Mouse (Mus musculus) testis, adult 2 months (tissue): ENCODE measurements around the gene Ndn. TPM values are rescaled to one million over a fixed set of nuclear protein-coding genes. Genes with fewer than 3 reads are reported as not detected.
A peak's percentile ranks its signal among the peaks of the same experiment; 100 is the strongest.

ENCODE experiments used
- H3K27ac ChIP-seq: fragments of 200-500 bp; 2 replicates; pipeline ENCODE4 v1.5.1; 2012; ENCODE audit warnings: low read depth, low read length; ENCODE audit not compliant: control insufficient read depth, insufficient read depth
- H3K27me3 ChIP-seq: fragments of 200-500 bp; 2 replicates; pipeline ENCODE4 v1.6.1; 2012; ENCODE audit warnings: mild to moderate bottlenecking, low read length, moderate library complexity; ENCODE audit not compliant: control insufficient read depth, insufficient read depth
- H3K36me3 ChIP-seq: fragments of 200-500 bp; 2 replicates; pipeline ENCODE4 v1.6.1; 2012; ENCODE audit warnings: mild to moderate bottlenecking, low read length; ENCODE audit not compliant: control insufficient read depth, insufficient read depth
- H3K4me1 ChIP-seq: fragments of 200-500 bp; 2 replicates; pipeline ENCODE4 v1.6.1; 2012; ENCODE audit warnings: low read length; ENCODE audit not compliant: control insufficient read depth, insufficient read depth
- H3K4me3 ChIP-seq: fragments of 200-500 bp; 2 replicates; pipeline ENCODE4 v1.5.1; 2012; ENCODE audit warnings: low read depth, mild to moderate bottlenecking, low read length, moderate library complexity, mixed read lengths; ENCODE audit not compliant: control insufficient read depth
- CTCF ChIP-seq: fragments of 200-500 bp; IDR thresholded peaks from 2 replicates; pipeline ENCODE4 v1.5.1; 2012; ENCODE audit warnings: low read depth, mild to moderate bottlenecking, inconsistent platforms, low read length, moderate library complexity; ENCODE audit not compliant: control insufficient read depth, insufficient read depth, insufficient replicate concordance
- POLR2A ChIP-seq: fragments of 200-500 bp; IDR thresholded peaks from 2 replicates; pipeline ENCODE4 v1.6.1; 2012; ENCODE audit warnings: low read depth, mild to moderate bottlenecking, inconsistent platforms, low read length, moderate library complexity; ENCODE audit not compliant: control insufficient read depth
- polyA plus RNA-seq: library from polyadenylated mRNA; depleted of rRNA; stranded (reverse); fragments of >200 nt; gene quantifications from 2 replicates; pipeline ENCODE4 v1.2.3, GENCODE M21; 2012

Gene Ndn
- polyA plus RNA-seq, 1 experiment = 1.0 TPM

DNA sequence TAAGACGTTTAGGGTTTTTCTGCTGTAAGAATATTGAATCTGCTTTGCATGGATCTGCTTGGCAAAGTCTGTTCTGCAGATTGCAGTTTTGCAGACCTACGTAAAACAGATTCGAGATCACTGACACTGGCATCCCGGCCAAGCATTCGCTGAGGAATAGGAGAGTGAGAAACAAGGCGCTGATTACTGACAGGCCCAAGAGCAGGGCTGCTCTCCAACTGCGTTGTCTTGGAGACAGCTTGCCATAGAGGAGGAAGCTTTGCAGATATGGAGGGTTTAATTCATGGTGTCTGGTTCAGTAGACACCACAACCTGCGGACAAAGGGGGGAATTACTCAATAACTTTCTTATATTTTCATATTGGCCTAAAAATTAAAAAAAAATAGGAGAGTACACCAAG is 4.9 kb downstream of the Ndn start:
- Histone ChIP-seq H3K4me3 (no peak overlapping the region), H3K36me3 (no peaks in the 10 kb centered on the region), H3K4me1 (no peaks in the 10 kb centered on the region; the same call in 1 of the 2 replicates), H3K27me3 (no peaks in the 10 kb centered on the region), H3K27ac (no peak overlapping the region)
- no peak for TF ChIP-seq CTCF
- no peak for TF ChIP-seq POLR2A

DNA sequence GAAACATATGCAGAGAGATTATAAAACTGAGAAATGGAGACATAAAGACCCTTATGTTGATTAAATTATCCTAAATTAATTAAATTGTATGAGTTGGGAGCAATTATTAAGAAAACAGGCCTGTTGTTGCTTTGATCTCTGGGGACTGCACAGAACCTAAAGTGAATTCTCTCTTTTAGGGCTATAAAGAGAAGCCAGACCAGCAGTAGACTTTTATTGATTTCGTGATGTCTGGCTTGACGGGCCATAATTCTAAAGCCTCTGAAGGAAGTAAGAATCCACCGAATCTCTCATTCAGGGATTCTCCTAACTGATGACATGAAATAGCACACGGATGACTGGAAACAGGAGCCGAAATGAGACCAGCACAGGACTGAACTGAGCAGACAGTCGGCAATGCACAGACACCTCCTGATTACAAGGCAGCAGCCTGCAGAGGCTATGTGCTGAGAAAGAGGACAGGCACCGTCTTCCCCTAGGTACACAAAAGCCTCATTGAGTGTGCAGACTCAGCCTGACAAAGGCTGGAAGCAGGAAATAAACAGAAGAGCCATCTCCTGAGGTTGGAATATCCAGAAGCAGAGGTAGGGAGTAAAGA is 18.8 kb downstream of the Ndn start:
- no peak overlapping the region for H3K27ac ChIP-seq
- no peaks in the 10 kb centered on the region for H3K27me3 ChIP-seq
- TF ChIP-seq POLR2A (no peak), CTCF (no peak)

DNA sequence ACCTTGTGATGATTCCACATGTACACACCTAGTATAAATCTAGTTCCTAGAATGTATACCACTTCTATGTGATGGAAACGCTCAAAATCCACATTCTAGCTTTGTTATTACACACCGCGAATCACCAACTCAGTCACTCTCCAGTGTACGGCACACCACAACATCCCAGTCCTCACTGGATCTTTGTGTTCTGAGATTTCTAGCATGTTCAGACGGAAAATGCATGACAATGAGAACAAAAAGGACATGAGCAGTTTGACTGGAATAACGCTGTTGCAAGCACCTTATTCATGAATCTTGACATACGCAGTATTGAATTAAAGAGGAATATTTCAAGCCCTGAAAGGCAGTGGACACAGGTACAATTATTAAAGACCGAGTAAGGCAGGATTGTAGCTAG is 20.4 kb downstream of the Ndn start:
- no peaks in the 10 kb centered on the region for H3K36me3 ChIP-seq
- H3K4me3 ChIP-seq = no peak overlapping the region
- H3K27me3 ChIP-seq = no peaks in the 10 kb centered on the region
- no peak for TF ChIP-seq CTCF
- no peak for TF ChIP-seq POLR2A
- H3K27ac ChIP-seq = no peak overlapping the region
- no peaks in the 10 kb centered on the region for H3K4me1 ChIP-seq

More for the DNA sequence above, 18.8 kb downstream of the Ndn start:
- H3K4me3 ChIP-seq = no peak overlapping the region
- H3K36me3 ChIP-seq = no peaks in the 10 kb centered on the region
- H3K4me1 ChIP-seq = no peaks in the 10 kb centered on the region

DNA sequence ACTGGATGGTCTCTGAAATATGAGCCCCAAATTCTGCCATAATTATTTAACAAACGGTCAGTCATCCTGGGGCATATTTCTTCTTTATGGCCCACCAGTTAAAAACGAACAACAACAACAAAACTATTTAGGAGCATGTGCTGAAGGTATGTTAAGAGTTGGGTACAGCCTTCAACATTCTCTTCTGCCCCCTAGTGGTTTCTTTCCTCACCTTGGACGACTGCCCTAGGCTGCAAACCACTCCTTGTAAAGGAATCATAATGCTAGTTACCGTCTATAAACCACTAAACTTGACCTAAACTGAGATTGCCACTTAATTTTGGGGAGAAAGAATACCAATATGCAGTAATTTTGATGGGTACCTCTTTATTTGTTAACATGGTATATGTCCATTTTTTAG is 29.3 kb downstream of the Ndn start:
- H3K4me3 ChIP-seq = no peak overlapping the region
- TF ChIP-seq CTCF (no peak), POLR2A (no peak)
- H3K4me1 ChIP-seq = peaks cover 14% of the 10 kb centered on the region
- no peaks in the 10 kb centered on the region for H3K36me3 ChIP-seq
- no peak overlapping the region for H3K27ac ChIP-seq
- H3K27me3 ChIP-seq = no peaks in the 10 kb centered on the region; the same call in 1 of the 2 replicates

DNA sequence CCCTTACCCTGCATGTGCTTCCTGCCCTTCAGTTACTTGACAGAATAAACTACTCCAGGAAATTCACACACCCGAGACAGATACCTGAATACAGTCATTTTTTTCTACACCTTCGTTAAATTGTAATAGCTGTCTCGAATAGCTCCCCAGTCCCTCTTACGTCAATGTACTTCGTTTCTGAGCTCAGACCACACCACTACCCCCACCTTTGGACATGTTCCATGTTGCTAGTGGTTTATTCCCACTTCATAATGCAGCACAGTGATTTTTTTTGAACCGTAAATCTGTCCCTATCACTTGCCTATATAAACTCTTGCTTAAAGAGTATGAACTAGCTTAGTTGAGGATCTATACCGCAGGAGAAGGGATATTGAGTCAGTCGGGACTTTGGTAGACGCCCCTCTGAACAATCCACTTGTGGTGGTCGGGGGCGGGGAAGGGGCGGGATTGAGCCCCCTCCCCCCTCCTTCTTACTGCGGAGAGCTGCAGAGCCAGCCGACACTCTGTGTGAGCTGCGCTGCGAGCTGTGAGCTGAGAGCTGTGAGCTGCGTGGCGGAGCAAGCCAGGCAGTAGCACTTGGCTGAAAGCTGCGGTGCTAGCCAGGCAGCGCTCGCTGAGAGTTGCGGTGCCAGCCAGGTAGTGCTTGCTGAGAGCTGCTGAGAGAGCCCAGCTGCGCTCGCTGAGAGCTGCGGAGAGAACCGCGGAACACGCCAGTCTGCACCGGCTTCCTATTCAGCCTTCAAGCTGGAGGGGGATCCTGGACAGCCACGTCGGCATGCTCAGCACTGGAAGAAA is 30.3 kb downstream of the Ndn start, which contains the start of gene Magel2:
TSS of gene Magel2 (plus strand) at position 501 of the 795 bp plus-strand sequence.
- TF ChIP-seq CTCF (no peak), POLR2A (no peak)
- no peaks in the 10 kb centered on the region; the same call in 1 of the 2 replicates for H3K27me3 ChIP-seq
- H3K4me3 ChIP-seq = peak within 1 kb of the TSS; percentile 59
- H3K27ac ChIP-seq = no peak within 1 kb of the TSS
- peaks cover 14% of the 10 kb centered on the region for H3K4me1 ChIP-seq
- no peaks in the 10 kb centered on the region for H3K36me3 ChIP-seq

DNA sequence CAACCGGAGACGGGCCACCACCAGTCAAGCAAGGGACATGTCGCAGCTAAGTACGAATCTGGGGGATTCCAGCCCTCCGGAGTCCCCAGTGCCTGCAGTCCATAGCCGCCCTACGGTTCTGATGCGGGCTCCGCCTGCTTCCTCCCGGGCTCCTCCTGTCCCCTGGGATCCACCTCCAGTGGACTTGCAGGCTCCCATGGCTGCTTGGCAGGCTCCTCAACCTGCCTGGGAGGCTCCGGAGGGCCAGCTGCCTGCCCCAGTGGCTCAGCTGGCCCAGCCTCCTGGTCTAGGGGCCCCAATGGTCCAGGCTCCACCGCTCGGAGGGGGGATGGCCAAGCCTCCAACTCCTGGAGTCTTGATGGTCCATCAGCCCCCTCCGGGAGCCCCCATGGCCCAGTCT is 30.9 kb downstream of the Ndn start:
- Histone ChIP-seq H3K27me3 (no peaks in the 10 kb centered on the region; the same call in 1 of the 2 replicates), H3K4me1 (peaks cover 14% of the 10 kb centered on the region), H3K27ac (no peak overlapping the region), H3K36me3 (no peaks in the 10 kb centered on the region), H3K4me3 (peak overlapping the region; percentile 59)
- TF ChIP-seq POLR2A (no peak), CTCF (no peak)

DNA sequence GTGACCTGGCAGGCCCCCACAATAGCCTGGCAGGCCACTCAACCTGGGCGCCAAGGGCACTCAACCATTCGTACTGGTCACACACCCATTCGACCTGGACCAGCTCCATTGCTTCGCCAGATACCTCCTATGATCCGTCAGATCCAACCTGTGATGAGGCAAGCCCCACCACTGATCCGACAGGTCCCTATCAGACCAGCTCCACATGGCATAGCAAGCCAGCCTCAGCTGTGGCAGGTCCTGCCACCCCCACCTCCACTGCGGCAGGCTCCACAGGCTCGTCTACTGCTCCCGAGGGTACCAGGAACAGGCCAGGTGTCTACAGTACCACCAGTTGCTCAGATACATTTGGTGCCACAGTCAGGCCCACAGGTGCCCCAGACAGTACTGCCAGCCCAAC is 32.2 kb downstream of the Ndn start:
- no peak overlapping the region for H3K4me3 ChIP-seq
- peaks cover 14% of the 10 kb centered on the region for H3K4me1 ChIP-seq
- TF ChIP-seq POLR2A (no peak), CTCF (no peak)
- H3K27me3 ChIP-seq = no peaks in the 10 kb centered on the region; the same call in 1 of the 2 replicates
- no peaks in the 10 kb centered on the region for H3K36me3 ChIP-seq
- H3K27ac ChIP-seq = no peak overlapping the region

DNA sequence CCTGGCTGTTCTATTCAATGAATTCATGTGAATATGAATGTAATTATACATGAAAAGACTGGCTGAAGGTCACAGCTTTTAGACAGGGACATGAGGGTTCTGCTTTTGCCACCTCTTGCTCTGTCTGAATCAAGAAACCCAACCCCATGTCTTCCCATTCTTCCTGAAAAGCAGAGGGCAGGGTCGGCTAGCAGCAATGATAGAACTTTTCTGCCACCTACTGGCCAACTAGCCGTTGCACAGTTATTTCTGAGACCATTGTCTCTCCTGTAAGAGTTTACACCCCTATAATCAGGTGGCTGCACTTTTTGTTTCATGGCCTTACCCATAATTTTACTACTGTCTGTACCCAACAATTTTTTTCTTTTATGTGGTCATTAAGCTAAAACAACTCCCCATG is 36.0 kb downstream of the Ndn start:
- Histone ChIP-seq H3K4me3 (no peak overlapping the region), H3K27ac (no peak overlapping the region), H3K4me1 (peaks cover 8% of the 10 kb centered on the region), H3K27me3 (no peaks in the 10 kb centered on the region), H3K36me3 (no peaks in the 10 kb centered on the region)
- TF ChIP-seq POLR2A = no peak
- TF ChIP-seq CTCF = no peak
